Mouse (Mus musculus): ENCODE results near the gene Cd200r2. TPM values are rescaled to one million over a fixed set of nuclear protein-coding genes. Genes with fewer than 3 reads are reported as not detected.

The Cd200r2 gene
- total RNA-seq (2021) = not detected

DNA sequence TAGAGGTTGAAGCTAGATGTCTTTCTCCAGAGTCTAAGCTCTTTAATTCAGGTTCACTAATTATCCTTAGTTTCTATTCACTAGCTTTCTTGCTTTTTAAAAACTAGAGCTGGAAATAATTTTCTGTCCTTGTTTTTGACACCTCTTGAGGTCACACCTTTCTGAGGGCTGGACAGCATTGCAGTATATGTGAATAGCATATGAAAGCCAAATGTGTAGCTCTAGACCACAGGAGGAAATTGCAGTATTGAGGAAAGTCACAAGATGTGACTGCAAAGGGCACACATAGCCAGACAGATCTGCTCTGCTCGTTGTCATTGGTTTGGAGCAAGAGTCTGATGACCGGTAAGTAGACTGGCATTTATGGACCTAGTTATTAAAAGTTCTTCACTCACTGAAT is at the start of gene Cd200r2:
Cd200r2 (plus strand) TSS at position 301 of the 400 bp plus-strand sequence.
- no peak for DNase-seq

DNA sequence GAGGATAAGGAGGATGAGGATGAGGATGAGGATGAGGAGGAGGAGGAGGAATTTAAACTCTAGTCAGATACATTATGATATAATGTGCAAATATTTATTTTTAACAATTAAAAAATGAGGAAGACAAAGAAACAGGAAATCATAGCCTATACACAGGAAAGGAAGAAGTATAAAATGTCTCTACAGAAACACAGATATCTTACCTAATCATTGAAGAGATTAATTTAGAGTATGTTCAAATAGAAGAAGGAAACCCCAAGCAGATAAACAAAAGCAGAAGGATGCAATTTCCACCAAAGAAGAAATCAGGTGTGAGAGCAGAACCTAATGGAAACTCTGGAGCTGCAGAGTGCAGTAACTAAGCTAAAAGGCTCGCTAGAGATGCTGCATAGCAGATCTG is 48.9 kb upstream of the Cd200r2 start:
- DNase-seq = no peak

DNA sequence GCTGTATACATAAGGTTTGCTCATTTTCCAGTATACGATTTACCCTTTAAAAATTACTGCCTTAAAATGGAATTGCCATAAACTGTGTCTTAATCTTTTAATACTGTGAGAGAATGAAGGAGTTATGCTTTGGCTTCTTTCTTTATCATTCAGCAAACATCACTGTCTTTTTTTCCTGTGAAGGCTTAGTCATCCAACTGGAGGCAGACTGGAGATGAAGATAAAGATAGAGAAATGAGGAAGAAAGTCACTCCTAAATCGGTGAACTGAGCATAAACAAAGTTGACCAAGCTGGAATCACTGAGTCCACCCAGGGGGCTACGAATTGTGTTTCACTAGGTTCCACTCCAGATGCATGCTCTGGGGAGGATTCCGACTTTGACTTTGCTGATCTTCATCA is 46.4 kb upstream of the Cd200r2 start:
- DNase-seq = no peak

- DNase-seq = no peak
Observed at GRCm38 (mm10) chr16:44832286-44832685, 34.6 kb upstream of the Cd200r2 start.

GRCm38 (mm10) chr16:44833189-44833588 is 33.7 kb upstream of the Cd200r2 start:
- peak in 1 of 2 experiments; percentile 6 for DNase-seq

DNA sequence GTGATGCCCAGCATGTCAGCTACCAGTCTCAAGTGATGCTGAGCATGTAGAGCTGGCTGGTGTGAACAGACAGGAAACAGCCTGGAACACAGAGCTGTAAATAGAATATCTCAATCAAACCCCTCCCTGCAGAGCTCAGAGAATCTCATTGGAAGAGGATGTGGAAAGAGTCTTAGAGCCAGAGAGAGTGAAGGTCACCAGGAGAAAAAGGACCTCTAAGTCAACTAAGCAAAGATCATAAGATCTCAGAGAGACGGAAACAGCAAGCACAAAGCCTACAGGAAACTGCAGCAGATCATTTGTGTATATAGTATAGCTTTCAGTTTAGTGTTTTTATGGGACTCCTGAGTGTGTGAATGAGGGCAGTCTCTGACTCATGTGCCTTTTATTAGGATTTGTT is 8.3 kb downstream of the Cd200r2 start:
- DNase-seq = no peak

GRCm38 (mm10) chr16:44876625-44877024 is 9.7 kb downstream of the Cd200r2 start:
- DNase-seq = no peak

GRCm38 (mm10) chr16:44877595-44877994 is 10.7 kb downstream of the Cd200r2 start:
- DNase-seq = no peak

- no peak for DNase-seq
Observed at GRCm38 (mm10) chr16:44890814-44891213, 23.9 kb downstream of the Cd200r2 start.

GRCm38 (mm10) chr16:44932016-44932415 is 65.1 kb downstream of the Cd200r2 start:
- DNase-seq = peak; percentile 6 to 33

DNA sequence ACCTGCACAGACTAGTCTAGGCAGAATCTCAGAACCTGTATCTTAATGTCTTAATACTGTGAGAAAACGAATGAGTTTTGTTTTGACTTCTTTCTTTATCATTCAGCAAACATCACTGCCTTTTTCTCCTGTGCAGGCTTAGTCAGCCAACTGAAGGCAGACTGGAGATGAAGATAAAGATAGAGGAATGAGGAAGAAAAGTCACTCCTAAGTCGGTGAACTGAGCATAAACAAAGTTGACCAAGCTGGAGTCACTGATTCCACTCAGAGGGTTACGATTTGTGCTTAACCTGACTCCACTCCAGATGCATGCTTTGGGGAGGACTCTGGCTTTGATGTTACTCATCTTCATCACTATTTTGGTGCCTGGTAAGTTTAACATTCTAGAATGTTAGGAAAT is 76.6 kb downstream of the Cd200r2 start, which contains the start of gene Cd200r3:
Cd200r3 (plus strand) TSS at position 211 of the 400 bp plus-strand sequence.
- DNase-seq = no peak

- no peak for DNase-seq
Observed at GRCm38 (mm10) chr16:44951360-44952114, 84.6 kb downstream of the Cd200r2 start.

- no peak for DNase-seq
Observed at GRCm38 (mm10) chr16:44962296-44962695, 95.4 kb downstream of the Cd200r2 start.

- no peak for DNase-seq
Observed at GRCm38 (mm10) chr16:44962777-44963176, 95.9 kb downstream of the Cd200r2 start.

DNA sequence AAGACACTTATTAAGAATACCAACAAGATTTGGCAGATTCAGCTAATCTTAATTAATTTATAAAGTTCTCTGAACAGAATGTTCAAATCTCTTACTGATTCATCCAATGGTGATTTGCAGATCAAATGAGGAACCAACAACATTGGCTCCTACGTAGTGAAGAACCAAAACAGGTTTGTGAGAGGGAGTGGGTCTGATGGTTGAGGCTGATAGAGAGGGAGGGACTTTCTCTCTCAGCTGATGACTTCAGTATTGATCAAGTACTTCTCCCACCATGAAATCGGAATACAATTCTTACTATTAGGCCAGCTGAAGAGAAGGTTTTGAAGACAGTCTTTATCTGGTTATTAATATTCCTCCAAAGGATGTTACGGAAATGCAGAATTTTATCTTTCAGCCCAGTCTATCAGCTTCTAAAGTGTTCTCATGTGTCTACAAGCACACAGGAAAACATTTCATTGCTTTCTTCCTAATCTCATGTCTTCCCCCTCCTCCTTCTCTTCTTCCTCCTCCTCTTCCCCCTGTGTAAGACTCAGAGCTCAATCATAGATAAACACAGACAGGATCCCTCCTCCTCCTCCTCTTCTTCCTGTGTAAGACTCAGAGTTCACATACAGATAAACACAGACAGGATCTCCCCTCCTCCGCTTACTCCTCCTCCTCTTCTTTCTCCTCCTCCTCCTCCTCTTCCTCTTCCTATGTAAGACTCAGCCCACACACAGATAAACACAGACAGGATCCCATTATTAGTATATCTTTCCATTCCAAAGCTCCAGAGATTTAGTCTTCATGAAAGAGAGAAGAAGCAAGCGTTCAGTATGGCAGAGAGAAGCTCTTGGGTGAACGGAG is 97.9 kb downstream of the Cd200r2 start:
- no peak for DNase-seq

DNA sequence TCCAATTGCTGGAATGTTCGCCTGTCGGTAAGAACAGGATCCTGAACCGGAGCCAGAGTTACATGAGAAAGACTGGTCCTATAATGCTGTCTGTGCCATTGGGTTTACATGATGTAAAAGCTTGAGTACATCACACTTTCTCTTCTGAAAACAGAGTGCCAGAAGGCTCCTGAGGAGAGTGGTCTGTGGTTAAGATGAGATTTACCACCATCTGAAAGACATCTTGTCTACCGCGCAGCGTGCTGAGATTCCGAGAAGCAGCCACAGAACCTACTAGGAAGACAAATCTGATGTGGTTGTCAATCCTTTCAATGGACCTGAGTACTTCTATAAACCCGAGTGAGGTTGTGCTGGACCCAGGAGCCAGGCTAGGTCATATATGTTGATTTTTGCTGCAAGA is 98.5 kb downstream of the Cd200r2 start:
- no peak for DNase-seq

Other genes starting within 250 kb of the Cd200r2 start
- gene Nepro, start 142.8 kb upstream of the Cd200r2 start, total RNA-seq (2021) = 1 to 10 TPM; 5.4 to 6.0 TPM
- gene Gtpbp8, start 120.7 kb upstream of the Cd200r2 start, total RNA-seq (2021) = 10 to 100 TPM; 24.7 to 25.1 TPM
- under 1 TPM in 1 of 2 experiments, not detected in 1; 0.40 TPM for gene Cd200r1, start 101.4 kb upstream of the Cd200r2 start, total RNA-seq (2021)
- gene Cd200r4, start 55.4 kb upstream of the Cd200r2 start, total RNA-seq (2021) = not detected
- not detected for gene Cd200r3, start 76.6 kb downstream of the Cd200r2 start, total RNA-seq (2021)
- 1 to 10 TPM; 3.1 to 3.4 TPM for gene Ccdc80, start 226.3 kb downstream of the Cd200r2 start, total RNA-seq (2021)